Mouse (Mus musculus) CD8-positive naive resting alpha-beta T cell, adult 2 months (primary cell): Measurements from ENCODE around the gene Fbxw14.
"Not testable (repeated sequence)": the region's sequence is repeated elsewhere in the genome, so short reads cannot be mapped to it uniquely, and the experiment has no call there.

Experiments used
- DNase-seq, 2 experiments: peaks; one replicate each; pipeline ENCODE4 v3.0.0; 2022; ENCODE audit warnings: low read depth in 2 of 2, low spot score in 2 of 2

Gene Fbxw14

GRCm38 (mm10) chr9:109287576-109287975, at the start of gene Fbxw14:
TSS of gene Fbxw14 (minus strand) at chr9:109287676.
- DNase-seq: not testable (repeated sequence)

GRCm38 (mm10) chr9:109263041-109263440, 24.4 kb downstream of the Fbxw14 start:
- no peak for DNase-seq

- DNase-seq: no peak
Measured at GRCm38 (mm10) chr9:109234654-109235053, 52.8 kb downstream of the Fbxw14 start, which contains the start of gene Fbxw20. TSS of gene Fbxw20 (minus strand) at chr9:109234754.
